Mouse (Mus musculus): Measurements from ENCODE around the gene Qrfp. TPM values are rescaled to one million over a fixed set of nuclear protein-coding genes. Genes with fewer than 3 reads are reported as not detected.

Qrfp gene
- polyA plus RNA-seq, 1 experiment: not detected

DNA sequence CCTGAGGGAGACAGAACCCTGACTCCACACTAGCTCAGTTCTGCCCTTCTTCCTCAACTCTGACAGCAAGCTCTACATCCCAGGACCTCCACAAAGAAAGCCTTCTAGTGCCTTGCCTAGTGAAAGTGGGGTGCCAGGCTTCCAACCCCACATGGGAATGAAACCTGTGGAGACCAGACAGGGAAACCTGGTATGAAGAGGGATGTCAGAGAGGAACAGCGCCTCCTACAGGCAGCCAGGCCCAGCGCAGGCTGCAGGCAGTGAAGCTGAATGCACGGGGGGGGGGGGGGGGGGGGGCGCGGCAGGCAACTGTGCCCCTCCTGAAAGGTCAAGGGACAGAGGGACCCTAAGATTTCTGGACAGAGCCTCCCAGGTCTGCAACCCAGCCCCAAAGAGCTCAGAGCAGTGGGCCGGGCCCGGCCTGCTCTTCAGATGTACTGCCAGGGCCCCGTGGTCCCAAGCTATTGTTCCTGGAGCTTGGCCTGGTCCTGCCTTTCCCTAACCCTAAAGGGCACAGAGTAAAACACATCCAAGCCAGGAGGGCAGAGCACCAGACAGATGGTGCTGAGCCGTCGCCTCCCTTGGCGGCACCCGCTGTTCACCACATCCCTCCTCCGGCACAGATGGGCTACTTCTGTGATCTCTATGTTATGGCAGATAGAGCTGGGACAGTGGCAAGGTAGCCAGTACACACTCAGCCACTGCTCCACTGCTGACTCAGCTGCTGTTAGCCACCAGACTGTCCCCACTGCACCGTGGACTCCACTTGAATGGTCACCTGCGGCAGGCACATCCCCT, 13.8 kb upstream of the Qrfp start:
- H3K4me3 ChIP-seq (ENCODE audit: insufficient read depth, low read depth, low read length): no peak overlapping the region
- no peak overlapping the region for H3K27ac ChIP-seq (ENCODE audit: insufficient read depth, low read depth, low read length)
- no peak for TF ChIP-seq POLR2A (IDR thresholded peaks at IDR 0.05; ENCODE audit: insufficient read depth, low read depth, low read length)
- TF ChIP-seq CTCF (IDR thresholded peaks at IDR 0.05; ENCODE audit: insufficient read depth, low read depth, low read length): peak; percentile 17; the same call in 1 of the 2 replicates
- 73% methylated on average over 14 of the region's 15 CpGs for WGBS
- peaks cover 41% of the 10 kb centered on the region for H3K4me1 ChIP-seq (ENCODE audit: control insufficient read depth, insufficient read depth, low read length)

DNA sequence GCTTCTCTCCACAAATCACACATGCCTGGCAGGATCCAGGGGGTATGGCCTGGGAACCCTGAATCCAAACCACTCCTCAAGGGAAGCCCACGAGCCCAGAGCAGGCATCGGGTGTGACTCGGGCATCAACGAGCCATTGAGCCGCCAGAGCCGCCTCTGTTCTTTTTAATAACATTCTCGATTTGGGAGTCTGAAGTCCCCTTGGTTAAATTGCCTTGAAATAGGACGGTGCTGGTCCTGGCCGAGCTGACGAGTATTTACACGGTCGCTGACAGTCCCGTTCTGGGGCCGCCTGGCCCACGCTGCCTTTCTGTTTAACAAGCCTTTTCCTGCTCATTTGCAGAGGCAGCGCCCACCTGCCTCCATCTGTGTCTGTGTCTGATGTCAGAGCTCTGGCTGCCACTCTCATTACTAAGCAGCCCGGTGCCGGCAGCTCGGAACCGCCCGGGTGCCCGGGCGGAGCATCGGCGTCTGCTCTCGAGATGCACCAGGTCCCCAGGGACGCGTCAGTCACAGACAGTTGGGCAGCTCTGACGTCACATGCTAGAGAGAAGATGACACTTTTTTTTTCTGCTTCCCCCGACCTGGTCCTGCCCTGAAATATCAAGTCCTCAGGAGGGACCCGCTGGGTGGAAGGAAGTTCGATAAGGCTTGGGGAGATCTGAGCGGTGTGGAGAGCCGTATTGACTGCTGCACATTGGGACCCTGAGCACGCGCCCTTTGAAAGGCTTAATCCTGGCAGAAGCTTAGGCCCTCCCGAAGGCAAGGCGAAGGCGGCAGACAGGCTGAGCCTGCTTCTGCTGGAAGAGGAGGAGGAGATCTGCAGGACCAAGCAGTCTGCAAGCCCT, 12.4 kb upstream of the Qrfp start:
- Histone ChIP-seq H3K4me1 (ENCODE audit: control insufficient read depth, insufficient read depth, low read length) (peaks cover 34% of the 10 kb centered on the region), H3K27ac (ENCODE audit: insufficient read depth, low read depth, low read length) (no peak overlapping the region), H3K4me3 (ENCODE audit: insufficient read depth, low read depth, low read length) (peak overlapping the region; percentile 3; the same call in 1 of the 2 replicates)
- TF ChIP-seq POLR2A (IDR thresholded peaks at IDR 0.05; ENCODE audit: insufficient read depth, low read depth, low read length): no peak
- TF ChIP-seq CTCF (IDR thresholded peaks at IDR 0.05; ENCODE audit: insufficient read depth, low read depth, low read length): no peak
- WGBS: 17% methylated on average over 39 of the region's 39 CpGs

DNA sequence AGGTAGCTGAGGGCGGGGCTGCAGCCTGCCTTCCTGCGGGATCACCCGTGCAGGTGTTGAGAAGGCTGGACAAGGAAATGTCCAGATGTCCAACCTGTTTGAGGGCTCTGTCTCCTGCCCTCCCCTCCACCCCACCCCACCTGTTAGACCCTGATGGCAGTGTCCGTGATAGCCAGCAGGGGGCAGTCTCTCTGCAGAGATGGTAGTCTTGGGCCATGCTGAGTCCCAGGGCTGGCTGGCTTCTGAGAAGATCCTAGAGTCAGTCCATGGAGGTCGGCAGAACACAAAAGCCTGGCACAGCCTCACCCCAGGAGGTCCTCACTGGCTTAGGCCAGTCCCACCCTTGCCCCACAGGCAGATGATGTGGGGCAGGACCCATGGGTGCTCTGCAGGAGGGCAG, 5.0 kb upstream of the Qrfp start:
- no peak overlapping the region for H3K4me3 ChIP-seq (ENCODE audit: insufficient read depth, low read depth, low read length)
- no peak overlapping the region for H3K27ac ChIP-seq (ENCODE audit: insufficient read depth, low read depth, low read length)
- H3K4me1 ChIP-seq (ENCODE audit: control insufficient read depth, insufficient read depth, low read length): 0 out of 2 replicates have a peak, but pooled peaks cover 2% of the 10 kb centered on the region
- no peak for TF ChIP-seq POLR2A (IDR thresholded peaks at IDR 0.05; ENCODE audit: insufficient read depth, low read depth, low read length)
- peak; percentile 82 for TF ChIP-seq CTCF (IDR thresholded peaks at IDR 0.05; ENCODE audit: insufficient read depth, low read depth, low read length)
- 36% methylated on average over 5 of the region's 5 CpGs for WGBS

GRCm38 (mm10) chr2:31814699-31815098, 4.3 kb upstream of the Qrfp start:
- WGBS: 57% methylated on average over 7 of the region's 7 CpGs
- TF ChIP-seq POLR2A (IDR thresholded peaks at IDR 0.05; ENCODE audit: insufficient read depth, low read depth, low read length) (no peak), CTCF (IDR thresholded peaks at IDR 0.05; ENCODE audit: insufficient read depth, low read depth, low read length) (no peak)
- Histone ChIP-seq H3K4me3 (ENCODE audit: insufficient read depth, low read depth, low read length) (no peak overlapping the region), H3K27ac (ENCODE audit: insufficient read depth, low read depth, low read length) (no peak overlapping the region), H3K4me1 (ENCODE audit: control insufficient read depth, insufficient read depth, low read length) (0 out of 2 replicates have a peak, but pooled peaks cover 2% of the 10 kb centered on the region)

DNA sequence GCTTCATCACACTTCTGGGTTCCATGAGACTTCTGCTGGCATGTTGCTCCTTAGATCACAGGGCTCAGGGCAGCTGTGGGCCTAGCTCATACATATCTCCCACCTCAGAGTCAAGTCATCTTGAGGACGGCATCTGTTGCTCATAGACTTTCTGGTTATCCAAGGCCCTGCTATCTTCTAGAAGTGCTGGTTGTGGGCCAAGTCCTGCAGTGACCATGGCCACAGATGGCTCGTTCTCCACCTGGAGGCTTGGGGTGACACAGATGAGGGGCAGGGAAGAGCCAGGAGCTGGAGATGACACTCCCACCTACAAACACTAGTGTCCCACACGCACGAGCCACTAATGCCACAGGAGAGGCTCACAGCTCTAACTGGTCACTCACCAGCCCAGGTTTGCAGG, 3.3 kb upstream of the Qrfp start:
- H3K27ac ChIP-seq (ENCODE audit: insufficient read depth, low read depth, low read length): no peak overlapping the region
- TF ChIP-seq POLR2A (IDR thresholded peaks at IDR 0.05; ENCODE audit: insufficient read depth, low read depth, low read length): no peak
- TF ChIP-seq CTCF (IDR thresholded peaks at IDR 0.05; ENCODE audit: insufficient read depth, low read depth, low read length): no peak
- peaks cover 12% of the 10 kb centered on the region for H3K4me1 ChIP-seq (ENCODE audit: control insufficient read depth, insufficient read depth, low read length)
- 92% methylated on average over 4 of the region's 4 CpGs for WGBS
- H3K4me3 ChIP-seq (ENCODE audit: insufficient read depth, low read depth, low read length): no peak overlapping the region

GRCm38 (mm10) chr2:31811086-31811958, 942 bp upstream of the Qrfp start:
- TF ChIP-seq POLR2A (IDR thresholded peaks at IDR 0.05; ENCODE audit: insufficient read depth, low read depth, low read length) (no peak), CTCF (IDR thresholded peaks at IDR 0.05; ENCODE audit: insufficient read depth, low read depth, low read length) (no peak)
- no peak overlapping the region for H3K27ac ChIP-seq (ENCODE audit: insufficient read depth, low read depth, low read length)
- H3K4me1 ChIP-seq (ENCODE audit: control insufficient read depth, insufficient read depth, low read length): peaks cover 16% of the 10 kb centered on the region
- 81% methylated on average over 14 of the region's 14 CpGs for WGBS
- no peak overlapping the region for H3K4me3 ChIP-seq (ENCODE audit: insufficient read depth, low read depth, low read length)

- Histone ChIP-seq H3K4me3 (ENCODE audit: insufficient read depth, low read depth, low read length) (no peak overlapping the region), H3K27ac (ENCODE audit: insufficient read depth, low read depth, low read length) (no peak overlapping the region), H3K4me1 (ENCODE audit: control insufficient read depth, insufficient read depth, low read length) (peaks cover 14% of the 10 kb centered on the region)
- 36% methylated on average over 2 of the region's 2 CpGs for WGBS
- TF ChIP-seq CTCF (IDR thresholded peaks at IDR 0.05; ENCODE audit: insufficient read depth, low read depth, low read length) (no peak), POLR2A (IDR thresholded peaks at IDR 0.05; ENCODE audit: insufficient read depth, low read depth, low read length) (no peak)
Measured at GRCm38 (mm10) chr2:31809358-31809740, 1.0 kb downstream of the Qrfp start.
